8 mouse cellular contexts compared by ENCODE assay signal in genomic region chr2:165954872-165955271, GRCm38 (mm10). TPM values are rescaled to one million over a fixed set of nuclear protein-coding genes. Genes with fewer than 3 reads are reported as not detected.
DNase-seq lines count a peak whose midpoint lies in the region; ATAC-seq and TF ChIP-seq lines count a peak whose summit lies in the region.

No protein-coding gene starts in this region.

- WGBS in liver, embryonic 14.5 days (ENCODE audit: insufficient replicate concordance), result 8% methylated on average over 20 of the region's 20 CpGs

- DNase-seq in layer of hippocampus, adult 9-11 months, result peak; percentile 67
- DNase-seq in layer of hippocampus, postnatal 25 days (ENCODE audit: extremely low spot score in 1 of 2, low spot score in 1 of 2), result no peak
- peak; percentile 36 to 63 for DNase-seq in adrenal gland, postnatal 36 days
- peak; percentile 50 to 56 for DNase-seq in heart, postnatal 36 days
- no peak for DNase-seq in liver, embryonic 14.5 days (ENCODE audit: low read depth in 3 of 3, low spot score in 3 of 3)
- peak; percentile 24 for DNase-seq in spleen, adult 12 weeks (ENCODE audit: low spot score)
- no peak for DNase-seq in urinary bladder, postnatal 10 days (ENCODE audit: low spot score)
- DNase-seq in cerebellum, postnatal 4 days (ENCODE audit: low spot score in 2 of 2), result no peak

- no peaks in the 10 kb centered on the region for H3K27me3 ChIP-seq in liver, embryonic 14.5 days (ENCODE audit: control insufficient read depth, insufficient read depth, low read length)

- intact Hi-C loops in heart, postnatal 36 days (cut with DNase I), result no loop called here

- H3K4me3 ChIP-seq in liver, embryonic 14.5 days (ENCODE audit: insufficient read depth in 1 of 2, low read depth in 2 of 2, low read length in 2 of 2), result peak overlapping the region; percentile 20 to 42; a peak in 3 of 4 replicates

- TF ChIP-seq EP300 in liver, embryonic 14.5 days (IDR thresholded peaks at IDR 0.05; ENCODE audit: low read depth), result no peak

- H3K27ac ChIP-seq in liver, embryonic 14.5 days, result no peak overlapping the region; the same call in none of the 2 replicates

- peak overlapping the region; percentile 59 for H3K4me2 ChIP-seq in liver, embryonic 14.5 days (ENCODE audit: low read depth)

- no peaks in the 10 kb centered on the region for H3K36me3 ChIP-seq in liver, embryonic 14.5 days (replicated peaks; ENCODE audit: control insufficient read depth, insufficient read depth, low read depth)

- TF ChIP-seq CTCF in liver, embryonic 14.5 days (IDR thresholded peaks at IDR 0.05; ENCODE audit: low read depth), result no peak

- H3K9ac ChIP-seq in liver, embryonic 14.5 days (replicated peaks), result no peak overlapping the region; the same call in 1 of the 2 replicates

- no peaks in the 10 kb centered on the region for H3K9me3 ChIP-seq in liver, embryonic 14.5 days (ENCODE audit: control insufficient read depth, low read length)

- H3K4me1 ChIP-seq in liver, embryonic 14.5 days (replicated peaks; ENCODE audit: control insufficient read depth in 2 of 2, insufficient read depth in 2 of 2, low read length in 1 of 2), result peaks cover 18 to 38% of the 10 kb centered on the region in 2 experiments

- ATAC-seq in liver, embryonic 14.5 days (ENCODE audit: insufficient read depth), result peak; percentile 76

RNA-seq across cellular contexts. Expression of gene Ncoa3, which starts 37.6 kb away (rescaled TPM):
- total RNA-seq in layer of hippocampus, postnatal 25 days (2021), result 10 to 100 TPM; 29.7 to 34.3 TPM
- total RNA-seq in adrenal gland, postnatal 36 days (2021), result 10 to 100 TPM; 24.6 to 42.8 TPM
- 10 to 100 TPM; 23.0 to 27.1 TPM for total RNA-seq in heart, postnatal 36 days (2021)
- 4.3 and 4.4 TPM in 2 replicates for polyA plus RNA-seq in liver, embryonic 14.5 days (2012; rRNA removed)
- polyA plus RNA-seq in liver, embryonic 14.5 days (2014; fragmentation: Nextera tagmentation; extraction: Ambion mirVana), result 3.3 and 3.7 TPM in 2 replicates

RNA-seq across cellular contexts. Expression of gene Zmynd8, which starts 56.1 kb away (rescaled TPM):
- total RNA-seq in layer of hippocampus, postnatal 25 days (2021), result 100 to 1,000 TPM; 140 to 173 TPM
- total RNA-seq in adrenal gland, postnatal 36 days (2021), result 10 to 100 TPM; 47.9 to 53.4 TPM
- total RNA-seq in heart, postnatal 36 days (2021), result 10 to 100 TPM; 46.5 to 48.0 TPM
- 13.5 and 17.7 TPM in 2 replicates for polyA plus RNA-seq in liver, embryonic 14.5 days (2012; rRNA removed)
- polyA plus RNA-seq in liver, embryonic 14.5 days (2014; fragmentation: Nextera tagmentation; extraction: Ambion mirVana), result 16.3 and 18.5 TPM in 2 replicates

Comparison
In these comparisons a context has a peak if more than half of its experiments do, and no peak if none do; other contexts are left out.
1. DNase-seq: peak in layer of hippocampus, adult 9-11 months (single experiment), adrenal gland, postnatal 36 days (2 of 2), heart, postnatal 36 days (2 of 2) and spleen, adult 12 weeks (single experiment); none in layer of hippocampus, postnatal 25 days (0 of 2), liver, embryonic 14.5 days (0 of 3), urinary bladder, postnatal 10 days (single experiment) and cerebellum, postnatal 4 days (0 of 2).